Mouse (Mus musculus) T-helper 1 cell (primary cell): Measurements from ENCODE around the gene Tfr2.
"Not testable (repeated sequence)": the region's sequence is repeated elsewhere in the genome, so short reads cannot be mapped to it uniquely, and the experiment has no call there.

ENCODE experiments used
- in situ Hi-C: fragments of 300-600 bp; cut with MboI, MseI; formaldehyde crosslinking; loops from one replicate; pipeline ENCODE4 v1.15.1; 2025; ENCODE audit warnings: high pct_unique_total_duplicates

Gene Tfr2

GRCm38 (mm10) chr5:137614921-137615320 is 45.3 kb downstream of the Tfr2 start:
- in situ Hi-C loops: not testable (repeated sequence)

GRCm38 (mm10) chr5:137615347-137615746 is 45.7 kb downstream of the Tfr2 start:
- in situ Hi-C loops: no loop called here

DNA sequence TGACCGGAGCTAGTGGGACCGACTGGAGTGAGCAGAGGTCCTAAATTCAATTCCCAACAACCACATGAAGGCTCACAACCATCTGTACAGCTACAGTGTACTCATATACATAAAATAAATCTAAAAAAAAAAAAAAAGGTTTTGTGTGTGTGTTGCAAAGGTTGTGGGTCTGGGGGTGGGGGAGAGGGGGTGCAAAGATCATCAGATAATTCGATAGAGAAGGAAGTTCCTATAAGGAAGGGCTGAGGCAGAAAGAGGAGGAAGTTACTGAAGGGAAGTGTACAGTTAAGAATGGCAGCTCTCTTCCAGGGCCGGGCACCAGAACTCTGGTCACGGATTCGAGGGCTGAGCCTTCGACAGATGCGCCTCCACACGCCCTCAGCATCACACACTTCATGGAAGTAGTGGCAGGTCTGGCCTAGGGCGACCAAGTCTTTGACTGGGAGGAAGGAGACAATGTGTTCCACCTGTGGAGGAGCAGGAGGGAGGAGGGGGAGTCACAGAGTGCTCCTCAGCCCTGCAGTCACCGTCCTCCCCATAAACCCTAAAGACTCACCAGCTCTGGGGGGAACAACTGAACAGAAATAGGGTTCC is 54.4 kb downstream of the Tfr2 start:
- in situ Hi-C loops: loop anchor here (10.0 kb wide), 1 partner anchor 821 kb away; the partner anchor contains the start of gene Zfp157

- in situ Hi-C loops: loop anchor here (10.0 kb wide), 1 partner anchor 817 kb away; the partner anchor contains the start of gene Zfp157
These were observed 58.4 kb downstream of the Tfr2 start for GRCm38 (mm10) chr5:137627991-137628390.

- in situ Hi-C loops: loop anchor here (10.0 kb wide), 1 partner anchor 816 kb away; the partner anchor contains the start of gene Zfp157
These were observed 59.1 kb downstream of the Tfr2 start, which contains the start of the genes Fbxo24, Lrch4 and Gm20605 for GRCm38 (mm10) chr5:137628498-137629305. Fbxo24 (minus strand) TSS chr5:137629002. Lrch4 (plus strand) TSS chr5:137629121. Gm20605 (plus strand) TSS chr5:137629175.

DNA sequence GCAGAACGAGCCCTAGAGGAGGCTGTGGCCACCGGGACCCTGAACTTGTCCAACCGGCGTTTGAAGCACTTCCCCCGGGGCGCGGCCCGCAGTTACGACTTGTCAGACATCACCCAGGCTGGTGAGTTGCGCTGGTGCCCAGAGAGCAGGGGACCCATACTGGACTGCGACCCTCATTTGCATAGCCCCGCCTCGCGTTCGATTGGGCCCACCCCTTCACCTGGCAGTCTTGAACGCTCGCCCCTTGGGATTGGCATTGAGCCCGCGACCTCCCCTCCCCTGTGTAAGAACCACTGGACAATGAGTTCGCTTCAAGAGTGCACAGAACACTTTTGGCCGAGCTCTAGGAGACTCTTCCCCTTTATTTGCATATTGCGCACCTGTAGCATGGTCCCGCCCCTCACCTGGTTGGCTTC is 59.7 kb downstream of the Tfr2 start:
- in situ Hi-C loops: loop anchor here (10.0 kb wide), 1 partner anchor 815 kb away; the partner anchor contains the start of gene Zfp157

- in situ Hi-C loops: loop anchor here (10.0 kb wide), 1 partner anchor 815 kb away; the partner anchor contains the start of gene Zfp157
These were observed 60.4 kb downstream of the Tfr2 start for GRCm38 (mm10) chr5:137629906-137630545.

DNA sequence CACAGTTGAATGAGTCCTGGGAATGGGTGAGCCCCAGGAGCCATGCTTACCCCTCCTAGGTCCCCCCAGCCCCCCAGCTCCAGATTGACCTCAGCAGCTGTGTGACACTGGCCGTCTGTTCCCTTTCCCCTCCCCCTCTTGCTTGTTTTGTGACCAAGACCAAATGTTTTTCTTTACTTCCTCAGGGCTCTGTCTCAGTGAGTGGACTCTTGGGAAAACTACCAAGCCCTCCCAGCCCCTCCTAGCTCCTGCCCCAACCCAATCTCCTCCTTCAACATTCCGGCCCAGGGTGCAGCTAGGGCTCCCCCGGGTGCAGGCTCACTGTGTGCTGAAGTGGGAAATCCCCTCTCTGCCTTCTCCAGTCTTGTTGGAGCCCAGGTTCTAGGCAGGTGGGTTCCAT is 61.0 kb downstream of the Tfr2 start:
- in situ Hi-C loops: no loop called here

DNA sequence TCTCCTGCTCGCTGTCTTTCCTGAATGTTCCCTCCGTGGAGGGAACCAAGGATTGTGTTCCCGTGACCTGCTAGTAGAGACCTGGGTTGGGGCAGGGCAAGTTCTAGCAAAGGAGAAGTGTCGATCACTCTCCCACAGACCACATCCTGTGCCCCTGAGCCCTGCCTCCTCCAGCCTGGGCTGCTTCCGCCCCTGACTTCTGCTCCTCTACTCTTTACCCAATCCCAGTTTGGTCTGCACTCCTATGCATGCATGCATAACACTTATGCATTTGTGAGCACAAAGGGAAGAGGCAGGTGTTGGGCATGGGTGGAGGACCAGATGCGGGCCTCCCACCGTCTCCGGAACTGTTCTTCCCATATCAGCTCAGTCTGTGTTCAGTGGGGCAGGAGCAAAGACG is 61.5 kb downstream of the Tfr2 start:
- in situ Hi-C loops: no loop called here

DNA sequence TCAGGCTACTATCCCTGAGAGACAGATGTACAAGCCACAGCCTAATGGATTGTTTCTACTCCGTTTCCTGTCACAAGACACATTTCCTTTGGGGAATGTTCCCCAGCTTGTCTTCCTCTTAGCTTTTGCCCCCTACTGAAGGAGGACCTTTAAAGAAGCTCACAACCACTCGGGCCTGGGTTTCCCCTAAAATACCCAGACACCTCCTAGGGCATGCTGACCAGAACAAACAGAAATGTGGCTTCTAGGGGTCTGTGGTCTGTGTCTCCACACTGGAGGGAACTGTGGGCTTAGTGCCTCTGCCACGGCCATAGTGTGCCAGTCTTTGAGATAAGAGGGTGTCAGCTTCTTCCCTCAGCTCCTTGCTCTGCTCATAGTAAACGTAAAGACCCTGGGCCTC is 62.0 kb downstream of the Tfr2 start:
- in situ Hi-C loops: no loop called here

DNA sequence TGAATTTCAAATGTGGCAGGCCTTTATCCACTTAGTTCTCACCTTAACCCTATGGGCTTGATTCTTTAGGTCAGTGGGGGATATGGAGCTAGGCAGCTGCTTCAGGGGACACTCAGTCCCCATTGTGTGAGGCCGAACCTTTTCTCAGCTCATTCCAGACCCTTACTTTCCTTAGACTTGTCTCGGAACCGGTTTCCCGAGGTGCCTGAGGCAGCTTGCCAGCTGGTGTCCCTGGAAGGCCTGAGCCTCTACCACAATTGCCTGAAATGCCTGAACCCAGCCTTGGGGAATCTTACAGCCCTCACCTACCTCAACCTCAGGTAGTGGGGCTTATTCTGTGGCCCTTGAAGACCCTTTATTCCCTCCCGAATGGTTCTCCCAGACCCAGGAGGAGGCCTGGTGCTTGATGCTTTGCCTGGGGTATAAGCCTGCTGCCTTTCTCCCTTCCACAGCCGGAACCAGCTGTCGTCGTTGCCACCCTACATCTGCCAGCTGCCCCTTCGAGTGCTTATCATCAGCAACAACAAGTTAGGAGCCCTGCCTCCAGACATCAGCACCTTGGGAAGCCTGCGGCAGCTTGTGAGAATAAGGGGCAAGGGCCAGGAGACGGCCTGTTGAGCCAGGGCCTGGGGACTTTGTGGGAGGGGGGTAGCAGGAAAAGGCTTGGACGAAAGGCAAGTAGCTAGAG is 63.9 kb downstream of the Tfr2 start:
- in situ Hi-C loops: no loop called here
